Mouse (Mus musculus): ENCODE measurements around the gene Farsb.

- TF ChIP-seq POLR2A (IDR thresholded peaks at IDR 0.05; ENCODE audit: low read depth, low read length), result no peak
- no peak for TF ChIP-seq CTCF (IDR thresholded peaks at IDR 0.05; ENCODE audit: borderline replicate concordance, insufficient read depth, low read length)
These were observed 99.8 kb downstream of the Farsb start for GRCm38 (mm10) chr1:78388848-78389247.

Data from embryonic fibroblast, embryonic 13.5 days (primary cell).